Mouse (Mus musculus) hematopoietic stem cell, adult 5-6 weeks (primary cell): ENCODE data around the gene Nrde2. TPM values are rescaled to one million over a fixed set of nuclear protein-coding genes. Genes with fewer than 3 reads are reported as not detected.

ENCODE experiments used
- ATAC-seq, 2 experiments: fragments of 125-278 bp in 1 of 2; replicated peaks in 1 of 2; 2 replicates each; pipeline ENCODE4 v1.8.0; 2016 to 2017; ENCODE audit warnings: inconsistent platforms in 2 of 2, mild to moderate bottlenecking in 2 of 2, moderate number of reproducible peaks in 2 of 2, low read depth in 1 of 2, moderate TSS enrichment in 1 of 2; ENCODE audit not compliant: low FRiP score in 2 of 2, poor library complexity in 2 of 2, severe bottlenecking in 2 of 2, insufficient read depth in 1 of 2, low TSS enrichment in 1 of 2
- total RNA-seq: library from RNA; stranded (forward); fragments of 172-1452, 232-1000 nt; gene quantifications from 2 replicates; pipeline ENCODE4 v1.2.3, GENCODE M21; 2017

Gene Nrde2
- total RNA-seq, 1 experiment from 2014 or later: 52.3 TPM

DNA sequence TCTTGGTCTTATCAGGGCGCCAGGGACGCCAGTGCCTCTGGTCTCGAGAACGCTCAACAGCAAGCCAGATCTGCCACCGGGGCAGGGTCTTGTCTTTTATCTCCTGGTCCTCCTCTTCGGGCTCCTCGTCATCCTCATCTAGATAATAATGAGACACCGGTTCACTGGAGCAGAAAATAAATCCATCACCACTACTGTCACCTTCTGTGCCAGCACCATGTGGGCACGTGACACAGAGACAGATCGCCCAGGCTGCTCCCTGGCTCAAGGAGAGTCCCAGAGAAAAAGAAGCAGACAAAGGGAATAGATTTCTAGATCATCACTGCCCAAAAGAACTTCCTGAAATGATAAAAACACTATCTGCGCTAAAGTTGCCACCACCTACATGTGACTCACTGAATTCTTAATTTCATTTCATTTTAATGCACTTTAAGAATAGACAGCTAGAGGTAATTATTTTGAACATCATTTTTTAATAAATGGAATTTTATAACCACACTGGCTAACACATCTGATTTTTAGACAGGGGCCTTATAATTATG, 25.0 kb downstream of the Nrde2 start:
- ATAC-seq: no peak

DNA sequence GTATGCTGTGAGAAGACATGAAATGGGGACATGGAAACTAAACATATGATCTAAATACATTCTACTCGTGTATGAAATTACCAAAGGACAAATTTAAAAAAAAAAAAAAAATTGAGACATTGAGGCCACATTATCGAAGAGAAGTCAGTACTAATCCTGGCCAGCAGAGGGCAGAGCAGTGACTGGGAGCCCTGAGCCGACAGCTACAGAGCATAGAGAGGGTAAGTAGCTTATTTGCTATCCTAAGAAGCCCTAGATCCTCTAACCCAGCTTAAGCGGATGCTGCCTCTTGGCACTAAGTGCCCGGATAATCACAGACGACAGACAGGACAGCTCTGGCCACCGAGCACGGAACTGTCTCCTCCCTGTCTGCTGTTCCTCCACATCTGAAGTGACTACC, 27.8 kb downstream of the Nrde2 start:
- peak; percentile 66 to 70; a peak in 3 of 4 replicates for ATAC-seq

DNA sequence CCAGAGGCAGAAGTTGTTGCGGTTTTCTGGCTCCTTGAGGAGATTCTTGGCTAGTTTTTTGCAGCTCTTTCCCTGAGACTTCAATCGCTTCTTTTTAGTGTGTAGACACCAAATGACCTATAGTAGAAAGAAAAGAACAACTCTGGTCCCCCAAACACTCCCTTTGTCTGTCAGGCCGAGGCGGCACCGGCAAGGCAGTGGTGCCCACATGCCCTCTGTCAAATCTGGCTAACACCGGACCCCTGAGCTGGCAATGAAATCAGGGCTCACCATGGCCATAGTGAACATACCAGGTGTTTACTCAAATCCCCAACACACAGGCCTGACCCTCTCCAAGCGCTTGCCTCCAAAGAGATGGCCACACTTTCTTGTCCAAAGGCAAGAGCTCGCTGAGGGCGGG, 28.3 kb downstream of the Nrde2 start:
- ATAC-seq: no peak

DNA sequence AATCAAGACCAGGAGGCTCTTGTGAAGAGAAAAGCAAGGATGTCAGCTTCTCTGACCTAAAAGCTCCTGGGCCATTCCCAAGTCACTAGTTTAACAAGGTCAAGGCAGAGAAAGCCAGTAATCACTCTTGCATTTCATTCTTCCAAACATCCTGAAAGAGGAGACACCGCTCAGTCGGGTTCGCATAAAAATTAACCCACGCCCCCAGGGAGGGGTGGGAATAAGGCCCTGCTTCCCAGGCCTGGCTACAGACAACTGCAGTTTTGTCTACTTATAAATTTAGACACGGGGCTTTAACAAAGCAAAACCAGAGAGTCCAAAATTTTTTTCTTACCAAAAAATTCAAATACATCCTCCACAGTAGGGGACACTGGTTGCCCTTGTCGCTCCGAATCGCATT, 30.5 kb downstream of the Nrde2 start:
- ATAC-seq: no peak

DNA sequence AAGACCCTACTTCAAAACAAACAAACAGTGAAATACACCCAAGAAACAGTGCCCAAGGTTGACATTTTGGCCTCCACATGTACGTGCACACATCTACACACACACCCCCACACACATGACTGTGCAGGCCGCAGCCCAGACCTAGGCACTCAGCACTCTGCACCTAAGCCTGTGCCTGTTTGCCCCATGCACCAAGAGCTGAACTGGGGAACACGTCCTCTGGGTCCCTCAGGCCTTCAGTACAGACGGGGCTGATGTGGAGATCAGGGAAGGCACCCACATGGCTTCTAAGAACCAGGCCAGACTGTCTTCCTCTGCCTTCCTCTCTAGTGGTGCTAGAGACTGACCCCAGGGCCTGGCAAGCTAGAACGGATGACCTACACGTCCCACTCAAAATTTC, 30.9 kb downstream of the Nrde2 start:
- ATAC-seq: no peak

DNA sequence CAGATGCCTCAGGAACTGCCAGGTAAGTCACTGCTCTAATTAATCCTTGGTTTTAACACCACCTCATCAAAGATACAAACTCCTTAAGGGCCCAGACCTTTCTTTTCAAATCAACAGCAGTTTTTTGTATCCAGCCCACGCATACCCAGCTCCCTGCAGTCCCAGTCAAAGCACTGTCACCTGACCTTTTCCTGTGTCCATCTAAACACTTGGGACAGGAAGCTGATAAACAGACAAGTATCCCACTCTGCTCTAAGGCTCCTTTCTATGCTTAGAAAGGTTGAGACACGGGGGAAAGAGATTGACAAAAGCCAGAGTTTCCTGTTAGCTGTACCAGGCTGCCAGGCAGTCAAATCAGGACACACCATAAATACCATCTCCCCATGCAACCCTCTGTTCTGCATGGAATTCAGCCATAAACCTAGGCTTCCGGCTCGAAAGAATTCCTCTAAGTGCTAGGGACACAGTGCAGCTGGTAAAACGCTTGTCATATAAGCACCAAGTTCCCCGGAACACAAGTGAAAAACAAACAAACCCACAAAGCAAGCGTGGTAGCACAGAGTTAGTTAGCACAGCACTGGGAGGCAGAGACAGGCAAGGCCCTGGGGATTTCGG, 31.5 kb downstream of the Nrde2 start:
- no peak for ATAC-seq

DNA sequence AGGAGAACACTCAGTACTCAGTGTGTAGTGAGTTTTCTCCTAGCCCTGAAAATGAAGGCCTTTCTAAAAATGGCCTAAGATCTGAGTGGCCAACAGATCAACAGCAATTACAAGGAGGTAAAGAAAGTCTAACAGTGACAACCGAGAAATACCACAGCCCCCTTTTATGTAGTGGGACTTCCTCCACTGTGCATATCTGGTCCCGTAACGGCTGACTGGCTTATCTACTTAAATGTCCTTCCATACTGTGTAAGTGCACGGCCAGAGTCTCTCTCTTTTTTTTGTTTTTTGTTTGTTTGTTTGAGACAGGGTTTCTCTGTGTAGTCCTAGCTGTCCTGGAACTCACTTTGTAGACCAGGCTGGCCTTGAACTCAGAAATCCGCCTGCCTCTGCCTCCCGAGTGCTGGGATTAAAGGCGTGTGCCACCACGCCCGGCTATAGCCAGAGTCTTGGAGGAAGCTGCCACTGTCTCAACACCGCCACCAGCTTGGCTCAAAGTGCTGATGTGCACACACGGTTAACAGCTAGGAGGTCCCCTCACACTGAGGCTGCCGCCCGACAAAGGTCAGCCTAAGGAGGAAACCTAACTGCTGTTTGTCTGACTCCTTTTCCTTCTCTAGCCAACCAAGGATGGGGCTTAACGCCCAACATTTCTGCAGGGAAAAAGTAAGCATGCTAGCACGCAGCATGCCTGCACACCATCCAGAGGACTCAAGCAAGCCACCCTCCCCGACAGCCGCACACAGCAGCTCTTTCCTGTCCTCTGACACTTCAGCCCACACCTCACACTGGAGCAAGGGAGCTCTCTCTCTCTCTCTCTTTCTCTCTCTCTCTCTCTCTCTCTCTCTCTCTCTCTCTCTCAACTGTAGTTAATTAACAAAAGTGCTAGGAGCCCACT, 32.2 kb downstream of the Nrde2 start:
- no peak for ATAC-seq

DNA sequence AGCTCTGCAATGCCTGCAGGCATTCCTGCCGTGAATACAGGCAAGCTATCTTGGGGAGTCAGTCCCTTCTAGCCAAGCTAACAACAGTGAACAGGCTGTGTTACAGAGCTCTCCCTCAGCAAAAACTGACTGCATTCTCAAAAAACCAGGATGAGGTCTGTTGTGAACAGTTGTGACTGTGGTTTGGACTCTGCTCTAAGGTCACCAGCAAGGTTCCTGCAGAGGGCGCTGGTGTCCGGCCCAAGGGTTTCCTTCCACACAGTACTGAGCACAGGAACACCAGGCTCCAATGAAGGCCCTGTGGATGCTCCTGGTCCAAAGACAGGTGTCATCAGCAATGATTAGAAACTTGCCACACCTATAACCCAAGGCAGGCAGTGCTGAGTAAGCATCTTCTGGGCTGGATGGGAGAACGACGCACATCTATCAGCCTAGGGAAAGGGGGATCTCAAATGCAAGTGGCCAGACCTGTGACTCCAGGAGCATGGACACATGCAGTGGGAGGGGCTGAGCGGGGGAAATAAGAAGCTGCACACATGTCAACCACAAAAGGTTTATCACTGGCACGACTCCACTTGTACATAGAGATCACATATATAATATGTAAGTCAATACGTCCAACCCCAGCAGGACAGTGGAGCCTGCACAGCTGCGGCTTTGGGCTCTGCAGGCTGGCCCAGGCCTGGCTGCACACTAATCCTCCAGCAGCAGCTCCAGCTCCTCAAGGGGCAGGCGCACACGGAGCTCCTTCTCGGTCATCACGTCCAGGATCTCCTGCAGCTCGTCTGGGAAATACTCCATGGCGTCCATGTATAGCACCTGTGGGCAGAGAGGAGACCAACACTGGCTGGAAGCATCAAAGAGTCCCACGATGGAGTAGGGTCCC, 34.3 kb downstream of the Nrde2 start:
- no peak for ATAC-seq

DNA sequence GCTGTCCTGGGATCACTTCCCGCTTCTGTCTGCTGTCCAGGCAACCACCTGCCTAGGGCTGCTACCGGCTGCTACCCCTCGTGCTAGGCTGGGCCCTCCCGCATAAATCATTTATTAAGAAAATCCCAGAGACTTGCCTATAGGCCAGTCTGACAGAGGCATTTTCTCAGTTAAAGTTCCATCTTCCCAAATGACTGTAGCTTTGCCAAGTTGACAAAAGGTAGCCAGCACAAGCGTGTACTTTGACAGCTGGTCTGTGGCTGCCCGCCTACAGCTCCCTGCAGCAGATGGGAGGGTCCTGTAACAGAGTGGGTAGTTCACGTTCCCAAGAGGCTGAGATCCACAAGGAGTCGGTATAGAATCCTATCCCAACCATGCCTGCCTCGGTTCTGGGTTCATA, 36.0 kb downstream of the Nrde2 start:
- no peak for ATAC-seq

DNA sequence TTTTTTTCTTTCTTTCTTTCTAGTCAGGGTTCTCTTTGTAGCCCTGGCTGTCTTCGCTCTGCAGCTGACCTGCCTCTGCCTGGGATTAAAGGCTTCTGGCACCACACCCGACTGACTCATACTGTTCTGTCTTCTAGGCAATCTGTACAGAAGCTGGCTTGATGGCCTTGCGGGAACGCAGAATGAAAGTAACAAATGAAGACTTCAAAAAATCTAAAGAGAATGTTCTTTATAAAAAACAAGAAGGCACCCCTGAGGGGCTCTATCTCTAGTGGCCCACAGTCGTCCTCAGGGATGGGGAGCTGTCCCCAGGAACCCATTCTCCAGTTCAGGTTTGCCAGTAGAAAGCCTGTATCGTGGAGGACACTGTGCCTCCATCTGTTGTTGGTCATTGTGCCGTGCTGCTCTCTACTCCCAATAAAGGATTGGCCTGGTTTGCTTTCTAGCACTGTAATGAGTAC, 36.5 kb downstream of the Nrde2 start:
- no peak for ATAC-seq

DNA sequence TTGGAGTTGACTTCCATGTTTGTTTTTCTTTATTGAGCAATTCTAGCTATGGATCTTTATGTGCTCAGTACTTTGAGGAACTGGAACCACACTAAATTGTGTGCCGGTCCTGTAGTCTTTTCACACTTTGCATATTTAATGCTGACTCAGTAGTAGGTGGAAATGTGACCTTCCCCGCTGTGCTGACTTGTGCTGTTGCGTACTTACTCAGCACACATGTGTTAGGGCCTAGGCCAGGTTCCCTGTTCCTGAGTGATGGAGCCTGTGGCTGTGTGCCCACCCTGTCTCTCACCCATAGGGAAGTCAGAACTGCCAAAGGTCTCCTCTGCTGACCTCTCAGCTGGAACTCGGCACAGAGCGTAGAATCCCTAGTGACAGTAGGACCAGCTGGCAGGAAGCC, 43.5 kb downstream of the Nrde2 start:
- ATAC-seq: no peak

DNA sequence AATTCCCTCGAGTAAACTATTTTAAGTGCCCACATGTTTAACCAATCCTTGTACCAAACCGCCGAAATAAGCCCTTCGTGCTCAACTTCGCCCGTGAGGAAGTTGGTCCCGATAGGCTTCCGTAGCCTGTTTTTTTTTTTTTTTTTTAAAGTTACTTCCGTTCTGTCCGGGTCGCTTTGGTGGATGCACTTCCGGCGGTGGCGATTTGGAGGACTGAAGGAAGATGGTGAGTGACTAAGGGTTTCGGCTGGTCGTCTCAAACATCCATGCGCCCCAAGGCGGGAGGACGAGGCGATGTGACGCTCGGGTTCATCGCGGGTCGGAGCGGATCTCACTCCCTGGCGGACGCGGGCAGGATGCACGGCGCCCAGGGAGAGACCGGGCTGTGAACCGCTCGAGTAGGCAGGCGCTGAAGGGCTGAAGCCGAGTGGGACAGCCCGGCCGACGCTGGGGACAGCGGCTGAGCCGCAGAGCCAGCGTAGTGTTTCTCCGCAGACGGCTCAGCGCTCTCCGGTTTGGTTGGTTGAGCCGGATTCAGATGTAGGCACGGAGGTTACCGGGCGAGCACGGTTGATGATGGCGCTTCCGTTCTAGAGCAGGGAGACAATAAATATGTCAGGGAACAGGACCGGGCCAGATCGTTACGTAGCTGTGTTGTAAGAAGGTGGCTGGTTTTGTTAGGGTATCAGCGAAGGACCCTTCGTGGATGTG, 49.3 kb downstream of the Nrde2 start, which contains the start of gene Psmc1:
Gene Psmc1 (plus strand): TSS at position 169 of the 711 bp plus-strand sequence.
- peak; percentile 85 to 87 for ATAC-seq

DNA sequence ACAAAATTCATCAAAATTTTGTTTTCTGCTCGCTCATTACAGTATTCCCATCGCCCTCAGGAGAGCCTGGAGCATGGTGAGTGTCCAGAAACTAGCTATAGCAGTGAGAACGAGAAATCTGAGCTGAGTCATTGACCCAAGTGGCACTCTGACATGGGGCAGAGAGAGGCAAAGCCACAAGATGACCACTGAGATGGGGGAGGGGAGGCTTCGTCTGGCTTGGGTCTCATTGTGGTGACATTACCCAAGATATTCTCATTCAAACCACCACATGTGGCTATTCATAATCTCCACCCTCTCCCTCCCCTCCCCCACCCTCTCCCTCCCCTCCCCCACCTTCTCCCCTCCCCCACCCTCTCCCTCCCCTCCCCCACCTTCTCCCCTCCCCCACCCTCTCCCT, 52.0 kb downstream of the Nrde2 start:
- no peak for ATAC-seq

DNA sequence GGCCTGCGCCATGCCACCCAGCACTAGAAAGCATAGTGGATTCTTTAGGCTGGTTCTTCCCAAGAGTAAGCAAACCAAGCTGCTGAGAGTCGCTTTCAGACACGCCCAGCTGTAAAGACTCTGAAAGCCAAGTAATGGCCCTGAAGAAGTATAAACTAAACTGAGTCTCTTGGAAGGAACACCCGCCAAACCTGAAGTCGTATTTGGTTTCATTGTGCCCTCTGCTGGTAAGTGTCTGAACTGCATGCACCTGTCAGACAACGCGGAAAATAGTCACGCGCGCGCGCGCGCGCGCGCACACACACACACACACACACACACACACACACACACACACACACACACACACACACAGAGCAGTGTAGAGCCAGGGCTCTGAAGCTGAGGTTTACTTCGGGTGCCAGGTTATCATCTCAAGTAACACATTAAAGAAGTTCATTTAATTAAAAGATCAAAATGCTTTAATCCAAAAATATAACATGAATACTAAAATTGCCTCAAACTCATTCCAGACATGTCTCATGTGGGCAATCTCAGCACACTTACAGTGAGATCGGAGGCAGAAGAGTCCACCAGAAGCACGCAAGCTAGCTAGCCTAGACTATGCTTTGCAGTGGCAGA, 53.1 kb downstream of the Nrde2 start:
- 0 out of 4 replicates have a peak, but pooled peaks of 1 of the 2 experiments have one; percentile 26 for ATAC-seq

DNA sequence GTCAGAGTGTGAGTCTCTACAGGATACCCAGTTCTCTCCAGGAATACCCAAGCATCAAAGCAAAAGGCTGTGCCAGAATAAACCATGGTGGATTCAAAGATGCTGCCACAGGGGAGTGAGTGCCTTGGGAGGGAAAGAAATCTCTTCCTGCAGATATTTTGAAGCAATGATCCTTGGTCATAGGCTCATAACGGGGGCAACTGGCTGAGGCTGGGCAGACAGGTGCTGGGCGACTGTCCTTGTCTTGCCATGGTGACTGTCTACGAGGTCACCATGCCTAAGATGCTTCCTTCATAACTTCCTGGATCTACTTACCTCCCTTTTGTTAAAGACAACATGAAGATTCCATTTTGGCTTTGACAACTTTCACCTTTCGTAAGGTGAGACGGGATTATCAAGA, 54.9 kb downstream of the Nrde2 start:
- no peak for ATAC-seq

DNA sequence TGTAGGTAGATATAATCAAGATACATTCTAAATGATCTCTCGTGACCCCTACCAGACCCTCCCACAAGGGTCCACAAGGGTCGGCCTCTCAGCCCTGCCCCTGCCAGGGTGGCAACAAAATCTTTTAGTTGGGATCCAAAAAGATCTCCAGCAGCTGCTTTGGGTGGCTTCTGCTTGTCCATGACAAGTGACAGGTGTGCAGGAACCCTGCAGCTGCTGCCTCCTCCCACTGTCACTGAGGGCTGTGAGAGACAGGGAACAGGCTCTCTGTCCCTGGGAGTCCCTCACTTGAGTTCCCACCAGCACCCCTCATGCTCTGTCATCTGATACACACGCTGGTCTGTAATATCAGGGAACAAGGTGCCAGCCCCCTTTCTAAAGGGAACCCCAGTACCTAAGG, 57.8 kb downstream of the Nrde2 start:
- ATAC-seq: no peak

DNA sequence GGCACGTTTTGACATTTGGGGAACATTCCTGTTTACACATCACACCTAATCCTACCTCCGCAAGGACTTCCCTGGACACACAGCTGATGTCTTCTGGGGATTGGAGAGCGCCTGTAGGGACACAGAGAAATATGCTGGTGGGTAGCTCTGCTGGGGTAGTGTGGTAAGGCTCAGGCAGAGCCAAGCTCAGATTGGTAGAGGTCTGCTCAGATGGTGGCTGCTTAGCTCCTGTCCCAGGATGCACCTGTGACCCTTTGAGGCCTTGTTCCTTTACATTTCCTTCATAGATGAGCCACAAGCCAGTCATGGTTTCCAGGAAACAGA, 58.8 kb downstream of the Nrde2 start:
- ATAC-seq: no peak
